Mouse (Mus musculus) thymus, adult 2 months (tissue): ENCODE data around the gene Ceacam18. TPM values are rescaled to one million over a fixed set of nuclear protein-coding genes. Genes with fewer than 3 reads are reported as not detected.

ENCODE experiments used
- DNase-seq: peaks from one replicate; pipeline ENCODE4 v3.0.0; 2021
- H3K27ac ChIP-seq: fragments of 200-500 bp; 2 replicates; pipeline ENCODE4 v1.5.1; 2012; ENCODE audit warnings: low read length, control low read depth; ENCODE audit not compliant: control insufficient read depth, insufficient read depth
- H3K27me3 ChIP-seq: fragments of 200-500 bp; 2 replicates; pipeline ENCODE4 v1.6.1; 2012; ENCODE audit warnings: mild to moderate bottlenecking, low read length, moderate library complexity, mixed read lengths; ENCODE audit not compliant: control insufficient read depth, insufficient read depth
- H3K36me3 ChIP-seq: fragments of 200-500 bp; 2 replicates; pipeline ENCODE4 v1.6.1; 2012; ENCODE audit warnings: mild to moderate bottlenecking, low read length, moderate library complexity; ENCODE audit not compliant: control insufficient read depth, insufficient read depth
- H3K4me1 ChIP-seq: fragments of 200-500 bp; replicated peaks from 2 replicates; pipeline ENCODE4 v1.6.1; 2012; ENCODE audit warnings: low read length; ENCODE audit not compliant: control insufficient read depth, insufficient read depth
- H3K4me3 ChIP-seq: fragments of 200-500 bp; 2 replicates; pipeline ENCODE4 v1.5.1; 2012; ENCODE audit warnings: mild to moderate bottlenecking, low read length, control low read depth, moderate library complexity; ENCODE audit not compliant: control insufficient read depth, insufficient read depth
- CTCF ChIP-seq: fragments of 200-500 bp; IDR thresholded peaks from 2 replicates; pipeline ENCODE4 v1.5.1; 2012; ENCODE audit warnings: mild to moderate bottlenecking, control low read depth, low read length, moderate library complexity, borderline replicate concordance; ENCODE audit not compliant: control insufficient read depth, poor library complexity, insufficient read depth; ENCODE audit errors: extremely low read depth
- POLR2A ChIP-seq: fragments of 200-500 bp; IDR thresholded peaks from 2 replicates; pipeline ENCODE4 v1.6.1; 2012; ENCODE audit warnings: mild to moderate bottlenecking, low read length, control low read depth, moderate library complexity; ENCODE audit not compliant: control insufficient read depth, poor library complexity, insufficient read depth; ENCODE audit errors: extremely low read depth
- WGBS: fragments of 180-500 bp; shearing (Covaris S2); methylation state at CpG from one replicate; pipeline ENCODE4 v1.1.7; 2018; 5-methylcytosine and 5-hydroxymethylcytosine counted together
- polyA plus RNA-seq: library from polyadenylated mRNA; depleted of rRNA; stranded (reverse); fragments of >200 nt; gene quantifications from 2 replicates; pipeline ENCODE4 v1.2.3, GENCODE M21; 2012

Gene Ceacam18
- polyA plus RNA-seq, 1 experiment: 1.0 TPM

- TF ChIP-seq CTCF (no peak), POLR2A (no peak)
- Histone ChIP-seq H3K27ac (no peak overlapping the region), H3K4me3 (no peak overlapping the region), H3K27me3 (no peaks in the 10 kb centered on the region), H3K4me1 (no peaks in the 10 kb centered on the region; the same call in 1 of the 2 replicates), H3K36me3 (no peaks in the 10 kb centered on the region)
- DNase-seq: no peak
- WGBS: 57% methylated on average over 7 of the region's 7 CpGs
These were observed 11.6 kb upstream of the Ceacam18 start for GRCm38 (mm10) chr7:43622927-43623326.

- DNase-seq: no peak
- TF ChIP-seq POLR2A: no peak
- no peak for TF ChIP-seq CTCF
- Histone ChIP-seq H3K27ac (no peak overlapping the region), H3K27me3 (no peaks in the 10 kb centered on the region), H3K36me3 (no peaks in the 10 kb centered on the region), H3K4me3 (no peak overlapping the region), H3K4me1 (no peaks in the 10 kb centered on the region; the same call in 1 of the 2 replicates)
- 77% methylated on average over 10 of the region's 10 CpGs for WGBS
These were observed 10.7 kb upstream of the Ceacam18 start for GRCm38 (mm10) chr7:43623819-43624218.

- H3K4me3 ChIP-seq: no peak overlapping the region
- no peaks in the 10 kb centered on the region; the same call in 1 of the 2 replicates for H3K4me1 ChIP-seq
- no peak overlapping the region for H3K27ac ChIP-seq
- WGBS: 96% methylated on average over 3 of the region's 3 CpGs
- DNase-seq: no peak
- H3K27me3 ChIP-seq: no peaks in the 10 kb centered on the region
- TF ChIP-seq POLR2A (no peak), CTCF (no peak)
- H3K36me3 ChIP-seq: no peaks in the 10 kb centered on the region
These were observed 9.4 kb upstream of the Ceacam18 start for GRCm38 (mm10) chr7:43625065-43625464.

- DNase-seq: no peak
- Histone ChIP-seq H3K4me3 (no peak overlapping the region), H3K4me1 (no peaks in the 10 kb centered on the region; the same call in 1 of the 2 replicates), H3K27ac (no peak overlapping the region), H3K27me3 (no peaks in the 10 kb centered on the region), H3K36me3 (no peaks in the 10 kb centered on the region)
- 84% methylated on average over 8 of the region's 8 CpGs for WGBS
- TF ChIP-seq CTCF: no peak
- TF ChIP-seq POLR2A: no peak
These were observed 8.6 kb upstream of the Ceacam18 start for GRCm38 (mm10) chr7:43625794-43626422.

- Histone ChIP-seq H3K27me3 (no peaks in the 10 kb centered on the region), H3K36me3 (no peaks in the 10 kb centered on the region), H3K27ac (no peak overlapping the region), H3K4me1 (no peaks in the 10 kb centered on the region), H3K4me3 (no peak overlapping the region)
- TF ChIP-seq CTCF (no peak), POLR2A (no peak)
- WGBS: 94% methylated on average over 4 of the region's 4 CpGs
- no peak for DNase-seq
These were observed 567 bp upstream of the Ceacam18 start for GRCm38 (mm10) chr7:43633940-43634339.

- 43% methylated on average over 2 of the region's 2 CpGs for WGBS
- H3K27me3 ChIP-seq: no peaks in the 10 kb centered on the region
- H3K27ac ChIP-seq: no peak overlapping the region
- H3K4me1 ChIP-seq: no peaks in the 10 kb centered on the region
- no peak overlapping the region for H3K4me3 ChIP-seq
- DNase-seq: no peak
- no peaks in the 10 kb centered on the region for H3K36me3 ChIP-seq
- TF ChIP-seq POLR2A (no peak), CTCF (no peak)
These were observed 1.7 kb downstream of the Ceacam18 start for GRCm38 (mm10) chr7:43636194-43636593.
